Mouse (Mus musculus): ENCODE measurements at regions not wholly inside any gene's neighbourhood (a gene's known extent, or its start where the extent isn't known, plus 50 kb on each side); places are given as distances from the start of the nearest gene placed in this dataset.
"Not testable (repeated sequence)": the region's sequence is repeated elsewhere in the genome, so short reads cannot be mapped to it uniquely, and the experiment has no call there.

GRCm38 (mm10) chr4:4620135-4620534 lies 173.0 kb downstream of the Impad1 start:
- not testable (repeated sequence) for H3K4me1 ChIP-seq (replicated peaks); H3K9ac ChIP-seq; H3K27me3 ChIP-seq (replicated peaks); H3K4me2 ChIP-seq (replicated peaks); ATAC-seq; H3K4me3 ChIP-seq (replicated peaks); H3K9me3 ChIP-seq; H3K27ac ChIP-seq; H3K36me3 ChIP-seq
- 78% methylated on average over 1 of the region's 1 CpGs for WGBS

GRCm38 (mm10) chr4:4614577-4614976 lies 178.6 kb downstream of the Impad1 start:
- no peak overlapping the region for H3K4me2 ChIP-seq (replicated peaks)
- no peak overlapping the region for H3K4me3 ChIP-seq (replicated peaks)
- H3K36me3 ChIP-seq: no peaks in the 10 kb centered on the region
- no peaks in the 10 kb centered on the region for H3K9me3 ChIP-seq
- H3K4me1 ChIP-seq (replicated peaks): no peaks in the 10 kb centered on the region
- no peaks in the 10 kb centered on the region for H3K27me3 ChIP-seq (replicated peaks)
- no peak for ATAC-seq
- no peak overlapping the region for H3K9ac ChIP-seq
- H3K27ac ChIP-seq: no peak overlapping the region

All from intestine, embryonic 15.5 days (tissue).